Mouse (Mus musculus) inflammation-experienced regulatory T-cells, adult 16 weeks (primary cell): Measurements from ENCODE around the gene Ufc1. TPM values are rescaled to one million over a fixed set of nuclear protein-coding genes. Genes with fewer than 3 reads are reported as not detected.

Experiments used
- polyA plus RNA-seq: library from polyadenylated mRNA; unstranded; fragments of 100-300 nt; shearing (Covaris generic); gene quantifications from one replicate; pipeline ENCODE4 v1.2.1, GENCODE M21; 2017

The Ufc1 gene
- polyA plus RNA-seq = 61.0 TPM

GRCm38 (mm10) chr1:171294298-171295062 lies at the start of gene Ufc1:
Gene Ufc1, minus strand, starts transcription at chr1:171295024.

GRCm38 (mm10) chr1:171328839-171329432 lies 34.1 kb upstream of the Ufc1 start, which contains the start of gene Dedd:
Gene Dedd, plus strand, starts transcription at chr1:171329145.

GRCm38 (mm10) chr1:171287136-171288081 lies 7.4 kb downstream of the Ufc1 start, which contains the start of gene Usp21:
Gene Usp21, minus strand, starts transcription at chr1:171287991.

GRCm38 (mm10) chr1:171280916-171281527 lies 13.8 kb downstream of the Ufc1 start, which contains the start of gene Ppox:
Gene Ppox, minus strand, starts transcription at chr1:171281186.

GRCm38 (mm10) chr1:171269848-171270572 lies 24.8 kb downstream of the Ufc1 start, which contains the start of gene B4galt3:
Gene B4galt3, plus strand, starts transcription at chr1:171270328.

GRCm38 (mm10) chr1:171250680-171251593 lies 43.9 kb downstream of the Ufc1 start, which contains the start of gene Ndufs2:
Gene Ndufs2, minus strand, starts transcription at chr1:171251388.

GRCm38 (mm10) chr1:171249913-171250600 lies 44.8 kb downstream of the Ufc1 start, which contains the start of gene Adamts4:
Gene Adamts4, plus strand, starts transcription at chr1:171250421.

Other genes with a start within 250 kb of the Ufc1 start
- 2.1 TPM for gene Fcgr3, start 230.1 kb downstream of the Ufc1 start, polyA plus RNA-seq
- gene Cfap126, start 181.1 kb downstream of the Ufc1 start, polyA plus RNA-seq = 2.4 TPM
- gene Sdhc, start 144.4 kb downstream of the Ufc1 start, polyA plus RNA-seq = 161 TPM
- not detected for gene Mpz, start 144.3 kb downstream of the Ufc1 start, polyA plus RNA-seq
- gene Pcp4l1, start 98.8 kb downstream of the Ufc1 start, polyA plus RNA-seq = not detected
- 0.15 TPM for gene Nr1i3, start 81.1 kb downstream of the Ufc1 start, polyA plus RNA-seq
- gene Tomm40l, start 72.5 kb downstream of the Ufc1 start, polyA plus RNA-seq = 40.9 TPM
- gene Apoa2, start 70.0 kb downstream of the Ufc1 start, polyA plus RNA-seq = 0.79 TPM
- gene Fcer1g, start 60.7 kb downstream of the Ufc1 start, polyA plus RNA-seq = 15.8 TPM
- not detected for gene Adamts4, start 44.6 kb downstream of the Ufc1 start, polyA plus RNA-seq
- 200 TPM for gene Ndufs2, start 43.6 kb downstream of the Ufc1 start, polyA plus RNA-seq
- 50.4 TPM for gene B4galt3, start 24.7 kb downstream of the Ufc1 start, polyA plus RNA-seq
- 92.4 TPM for gene Ppox, start 13.8 kb downstream of the Ufc1 start, polyA plus RNA-seq
- 69.0 TPM for gene Usp21, start 7.0 kb downstream of the Ufc1 start, polyA plus RNA-seq
- 44.3 TPM for gene Dedd, start 34.1 kb upstream of the Ufc1 start, polyA plus RNA-seq
- 57.0 TPM for gene Nit1, start 50.6 kb upstream of the Ufc1 start, polyA plus RNA-seq
- 115 TPM for gene Pfdn2, start 50.6 kb upstream of the Ufc1 start, polyA plus RNA-seq
- gene Klhdc9, start 65.8 kb upstream of the Ufc1 start, polyA plus RNA-seq = not detected
- not detected for gene Nectin4, start 75.1 kb upstream of the Ufc1 start, polyA plus RNA-seq
- gene Arhgap30, start 93.9 kb upstream of the Ufc1 start, polyA plus RNA-seq = 270 TPM
- 108 TPM for gene Usf1, start 116.3 kb upstream of the Ufc1 start, polyA plus RNA-seq
- gene Tstd1, start 123.8 kb upstream of the Ufc1 start, polyA plus RNA-seq = 3.8 TPM
- gene F11r, start 142.5 kb upstream of the Ufc1 start, polyA plus RNA-seq = 0.52 TPM
- gene Alyref2, start 208.5 kb upstream of the Ufc1 start, polyA plus RNA-seq = 11.9 TPM
- gene Itln1, start 240.3 kb upstream of the Ufc1 start, polyA plus RNA-seq = not detected